Mouse (Mus musculus) kidney, adult 8-10 months (tissue): ENCODE measurements around the gene Gm42906.

Source experiments
- DNase-seq, 2 experiments: peaks; one replicate each; pipeline ENCODE4 v3.0.0; 2022

The Gm42906 gene

GRCm38 (mm10) chr5:151428113-151428756 lies at the start of gene Gm42906:
Gene Gm42906, minus strand, starts transcription at chr5:151428163.
- no peak for DNase-seq

GRCm38 (mm10) chr5:151445695-151446094 lies 17.7 kb upstream of the Gm42906 start:
- no peak for DNase-seq

DNA sequence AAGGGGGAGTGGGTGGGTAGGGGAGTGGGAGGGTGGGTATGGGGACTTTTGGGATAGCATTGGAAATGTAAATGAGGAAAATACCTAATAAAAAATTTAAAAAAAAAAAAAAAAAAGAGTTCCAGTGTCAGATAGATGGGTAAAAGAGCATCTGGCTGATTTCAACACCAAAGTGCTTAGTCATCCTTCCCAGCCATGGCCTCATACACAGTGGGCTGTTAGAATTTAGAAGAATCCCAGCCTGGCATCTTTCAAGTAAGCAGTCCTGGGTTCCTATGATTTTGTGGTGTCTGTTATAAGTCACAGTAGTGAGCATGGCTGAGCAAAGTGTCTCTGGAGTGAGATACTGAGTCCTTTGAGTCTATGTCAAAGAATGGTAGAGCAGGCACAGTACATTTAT lies 7.1 kb upstream of the Gm42906 start:
- no peak for DNase-seq

DNA sequence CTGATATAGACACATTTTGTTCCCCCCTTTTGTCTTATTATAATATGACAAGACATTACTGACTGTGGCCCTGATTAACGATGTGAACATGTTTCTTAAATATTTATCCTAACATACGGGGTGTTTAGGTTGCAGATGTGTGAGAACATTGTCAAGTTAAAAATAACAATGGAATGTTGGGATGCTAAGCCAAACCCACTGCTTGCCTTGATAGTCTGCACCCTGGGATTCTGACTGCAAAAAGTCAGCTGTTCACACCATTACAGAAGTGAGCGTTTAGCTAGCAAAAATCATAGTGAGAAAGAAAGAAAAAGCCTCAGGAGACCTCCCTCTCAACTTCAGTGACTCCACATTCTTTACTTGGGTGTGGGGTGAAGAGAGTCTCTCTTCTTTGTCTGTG lies 1.5 kb downstream of the Gm42906 start:
- no peak for DNase-seq

GRCm38 (mm10) chr5:151422692-151423091 lies 5.3 kb downstream of the Gm42906 start:
- no peak for DNase-seq

DNA sequence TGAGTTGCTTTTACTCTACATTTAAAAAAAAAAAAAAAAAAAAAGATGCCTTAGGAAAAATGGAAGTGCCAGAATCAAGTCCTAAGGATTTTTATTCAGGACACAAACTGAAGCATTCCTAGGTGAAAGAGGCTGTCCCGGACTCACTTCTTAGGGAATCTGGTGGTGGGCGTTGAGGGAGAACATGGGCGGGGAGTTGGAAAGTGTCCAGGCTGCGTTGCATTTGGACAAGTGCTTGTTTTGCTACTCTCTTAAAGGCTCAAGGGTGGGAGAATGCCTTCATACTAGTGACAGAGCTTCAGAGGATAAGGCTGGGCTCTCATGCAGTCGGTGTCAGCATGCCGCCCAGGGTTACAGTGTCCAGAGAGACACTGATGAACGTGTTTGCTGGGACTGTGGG lies 6.1 kb downstream of the Gm42906 start:
- no peak for DNase-seq

- no peak for DNase-seq
Observed at GRCm38 (mm10) chr5:151418551-151418950, 9.4 kb downstream of the Gm42906 start.

- DNase-seq = no peak
Observed at GRCm38 (mm10) chr5:151417421-151418038, 10.4 kb downstream of the Gm42906 start.

- no peak for DNase-seq
Observed at GRCm38 (mm10) chr5:151416988-151417387, 11.0 kb downstream of the Gm42906 start.

GRCm38 (mm10) chr5:151413617-151414016 lies 14.3 kb downstream of the Gm42906 start:
- DNase-seq = no peak

- DNase-seq = no peak
Observed at GRCm38 (mm10) chr5:151412666-151413463, 15.1 kb downstream of the Gm42906 start.

GRCm38 (mm10) chr5:151410006-151410405 lies 18.0 kb downstream of the Gm42906 start:
- DNase-seq = no peak

GRCm38 (mm10) chr5:151409282-151409681 lies 18.7 kb downstream of the Gm42906 start:
- DNase-seq = no peak

DNA sequence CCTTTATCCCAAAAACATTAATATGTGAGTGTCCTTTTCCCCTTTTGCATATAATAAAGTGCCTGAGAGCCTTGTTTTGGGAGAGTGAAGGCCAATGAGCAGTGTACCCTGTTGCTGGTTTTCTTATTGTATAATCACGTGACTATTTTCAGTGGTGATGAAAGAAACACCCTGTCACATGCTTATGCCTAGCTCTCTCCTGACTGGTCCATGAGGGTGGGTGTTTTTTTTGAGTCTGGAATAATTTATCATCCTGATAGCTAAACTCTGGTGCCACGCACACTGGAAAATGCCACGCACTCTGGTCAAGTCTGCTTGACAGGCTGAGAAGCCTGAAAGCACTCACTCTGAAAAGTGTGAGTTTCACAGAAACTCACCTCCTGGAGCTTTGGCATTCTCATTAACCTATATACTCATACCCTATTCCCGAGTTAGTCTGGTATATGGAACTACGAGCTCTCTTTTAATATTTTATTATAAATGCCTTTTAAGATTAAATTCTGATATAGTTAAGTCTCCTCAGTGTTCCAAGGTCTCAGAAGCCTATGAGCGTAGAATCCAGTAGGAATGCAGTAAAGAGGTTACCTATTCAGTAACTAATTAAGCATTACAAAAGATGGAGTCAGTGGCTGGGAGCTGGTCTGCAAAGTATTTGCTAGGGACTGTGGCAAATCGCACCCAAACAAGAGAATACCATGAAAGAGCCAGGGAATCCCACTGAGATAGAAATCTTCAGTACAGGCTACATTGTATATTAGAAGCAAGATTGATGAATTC lies 19.7 kb downstream of the Gm42906 start:
- no peak for DNase-seq

GRCm38 (mm10) chr5:151407493-151407892 lies 20.5 kb downstream of the Gm42906 start:
- DNase-seq = no peak

DNA sequence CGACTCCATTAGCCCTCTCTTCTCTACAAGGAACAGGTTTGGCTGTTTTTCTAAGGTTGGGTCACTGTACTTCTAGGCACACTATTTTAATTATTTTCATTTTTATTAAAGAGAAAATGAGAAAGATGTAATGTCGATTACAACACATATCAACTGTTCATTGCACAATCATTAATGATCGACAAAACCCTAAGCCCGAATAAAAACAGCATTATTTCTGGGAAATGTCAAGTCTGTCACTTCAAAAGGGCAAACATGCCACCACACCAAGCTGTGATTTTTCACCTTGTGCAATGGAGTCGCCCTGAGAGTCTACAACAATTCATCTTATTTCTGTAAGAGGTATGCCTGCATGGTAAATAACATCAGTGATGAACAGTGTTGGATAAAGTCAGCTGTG lies 21.7 kb downstream of the Gm42906 start:
- DNase-seq = no peak

DNA sequence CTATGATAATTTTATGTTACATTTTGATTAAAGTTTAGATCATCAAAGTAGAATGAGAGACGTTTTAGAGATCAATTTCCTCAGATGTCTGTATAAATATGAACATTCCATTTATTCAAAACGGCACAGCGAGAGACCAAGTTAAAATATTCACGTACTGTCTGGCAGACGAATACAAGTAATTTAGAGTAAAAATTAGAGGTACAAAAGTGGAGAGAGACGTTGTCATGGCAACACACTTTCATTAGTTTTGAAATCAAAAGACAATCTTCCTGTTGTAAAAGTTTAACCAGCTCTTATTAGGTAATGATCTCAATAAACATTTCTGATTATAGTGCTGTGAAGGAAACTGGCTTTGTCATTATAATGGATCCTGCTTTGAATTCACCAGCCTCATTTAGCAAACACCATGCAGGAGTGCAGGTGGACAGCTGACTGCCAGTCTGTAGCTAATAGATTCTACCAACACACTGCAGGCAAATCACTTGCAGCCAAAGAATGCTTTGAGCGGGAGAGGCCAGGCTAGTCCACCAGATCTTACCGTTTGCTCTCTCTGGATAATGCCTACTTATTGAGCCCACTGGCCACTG lies 22.6 kb downstream of the Gm42906 start:
- no peak for DNase-seq

DNA sequence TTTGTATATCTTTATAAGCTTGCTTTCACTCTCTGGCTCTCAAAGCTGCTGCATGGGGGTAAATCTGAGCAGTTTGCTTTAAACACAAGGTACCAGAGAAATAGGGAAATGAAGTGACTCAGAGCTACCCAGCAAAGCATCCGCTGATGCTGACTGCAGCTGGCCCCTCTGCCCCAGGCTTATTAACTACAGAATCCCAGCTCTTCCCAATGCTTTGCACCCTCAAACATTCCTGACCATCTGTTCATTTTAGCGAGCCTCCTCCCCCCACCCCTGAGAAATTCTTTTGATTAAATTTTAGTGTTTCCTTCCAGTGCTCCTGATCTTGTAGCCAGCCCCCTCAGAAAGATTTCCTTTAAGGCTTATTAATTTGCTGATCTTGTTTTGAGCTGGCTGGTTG lies 24.4 kb downstream of the Gm42906 start:
- DNase-seq = no peak

GRCm38 (mm10) chr5:151400557-151400944 lies 27.4 kb downstream of the Gm42906 start:
- DNase-seq = no peak

GRCm38 (mm10) chr5:151399918-151400556 lies 27.9 kb downstream of the Gm42906 start:
- DNase-seq = no peak

GRCm38 (mm10) chr5:151396119-151396518 lies 31.8 kb downstream of the Gm42906 start:
- no peak for DNase-seq

DNA sequence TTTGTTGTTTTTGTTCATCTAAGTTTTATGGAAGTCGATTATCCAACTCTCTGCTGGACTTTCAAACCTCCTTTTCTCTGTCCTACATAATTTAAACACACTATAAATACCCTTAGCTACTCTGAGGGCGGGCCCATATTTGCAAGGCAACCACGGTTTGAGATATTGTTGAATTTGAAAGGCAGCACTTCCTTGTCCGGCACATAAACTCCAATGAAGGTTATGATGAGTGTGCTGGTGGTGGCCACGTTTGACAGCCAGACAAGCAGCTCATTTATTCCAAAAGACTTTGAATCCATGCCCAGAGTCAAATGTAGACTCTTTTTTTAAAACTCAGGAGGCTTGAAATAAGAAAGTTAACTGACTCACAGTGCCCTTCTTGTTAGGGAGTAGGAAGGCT lies 33.3 kb downstream of the Gm42906 start:
- DNase-seq = no peak
